Mouse (Mus musculus) heart, postnatal 0 days (tissue): ENCODE measurements around the gene Ksr1.

Experiments used
- CTCF ChIP-seq: IDR thresholded peaks from 2 replicates; pipeline ENCODE4 v1.5.1; 2016; ENCODE audit warnings: antibody characterized with exemption, control low read depth, low read depth
- EP300 ChIP-seq: IDR thresholded peaks from 2 replicates; pipeline ENCODE4 v1.6.1; 2016; ENCODE audit warnings: antibody characterized with exemption, low read depth

DNA sequence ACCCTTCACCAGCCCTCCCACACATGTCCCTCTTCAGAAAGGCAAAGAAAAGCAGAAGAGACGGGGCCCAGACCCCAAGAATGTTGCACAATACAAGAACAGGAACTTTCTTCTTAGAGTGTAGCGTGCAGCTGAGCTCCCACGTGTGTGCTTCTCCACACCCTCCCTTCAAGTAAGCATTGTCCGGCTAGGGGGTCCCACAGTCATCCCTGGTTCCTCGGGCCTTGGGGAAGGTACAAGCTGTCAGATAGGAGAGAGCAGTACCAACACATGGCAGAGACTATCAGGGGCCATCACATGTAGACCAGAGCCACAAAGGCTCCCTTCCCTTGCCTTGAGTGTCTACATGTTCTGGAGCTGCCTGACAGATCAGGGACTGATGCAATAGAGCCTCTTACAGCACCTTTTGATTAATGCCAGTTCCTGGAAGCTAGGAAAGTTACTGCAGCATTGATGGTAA is 27.3 kb downstream of the Ksr1 start:
- TF ChIP-seq EP300: no peak
- no peak for TF ChIP-seq CTCF
